Mouse (Mus musculus) myocyte (in vitro differentiated cells): Measurements from ENCODE around the gene Susd6. TPM values are rescaled to one million over a fixed set of nuclear protein-coding genes. Genes with fewer than 3 reads are reported as not detected.

Experiments
- H3K27me3 ChIP-seq: one replicate; pipeline ENCODE4 v1.6.1; 2011; ENCODE audit not compliant: control insufficient read depth, insufficient read depth, insufficient read length
- H3K36me3 ChIP-seq: one replicate; pipeline ENCODE4 v1.6.1; 2011; ENCODE audit not compliant: control insufficient read depth, insufficient read depth
- H3K4me2 ChIP-seq: one replicate; pipeline ENCODE4 v1.6.1; 2011; ENCODE audit warnings: low read depth, control low read depth
- H3K4me3 ChIP-seq: one replicate; pipeline ENCODE4 v1.5.1; 2011; ENCODE audit warnings: mild to moderate bottlenecking, control low read depth, moderate library complexity
- H3K79me2 ChIP-seq: one replicate; pipeline ENCODE4 v1.6.1; 2011; ENCODE audit not compliant: control insufficient read depth, insufficient read depth
- H3ac ChIP-seq: one replicate; pipeline ENCODE4 v1.6.1; 2011; ENCODE audit not compliant: control insufficient read depth, insufficient read length
- CEBPB ChIP-seq: IDR thresholded peaks from 2 replicates; pipeline ENCODE4 v1.6.1; 2011; ENCODE audit warnings: mild to moderate bottlenecking, moderate library complexity; ENCODE audit not compliant: poor library complexity, insufficient read depth, severe bottlenecking
- E2F4 ChIP-seq: IDR thresholded peaks from one replicate; pipeline ENCODE4 v1.6.1; 2011; ENCODE audit warnings: mild to moderate bottlenecking, control low read depth, moderate library complexity; ENCODE audit not compliant: insufficient read depth
- MAX ChIP-seq: IDR thresholded peaks from one replicate; pipeline ENCODE4 v1.6.1; 2011; ENCODE audit warnings: low read depth, mild to moderate bottlenecking, control low read depth
- MYOD1 ChIP-seq, 3 experiments: IDR thresholded peaks; one replicate each; pipeline ENCODE4 v1.6.1; 2011; ENCODE audit warnings: control low read depth in 2 of 3, low read depth in 2 of 3, mild to moderate bottlenecking in 2 of 3, moderate library complexity in 1 of 3; ENCODE audit not compliant: insufficient read length in 2 of 3, control insufficient read depth in 1 of 3
- MYOG ChIP-seq, 3 experiments: IDR thresholded peaks; one replicate each; pipeline ENCODE4 v1.6.1; 2011; ENCODE audit warnings: control low read depth in 2 of 3, low read depth in 2 of 3, mild to moderate bottlenecking in 2 of 3; ENCODE audit not compliant: insufficient read length in 2 of 3, control insufficient read depth in 1 of 3, insufficient read depth in 1 of 3
- POLR2A ChIP-seq: IDR thresholded peaks from one replicate; pipeline ENCODE4 v1.6.1; 2011; ENCODE audit warnings: low read depth, mild to moderate bottlenecking, control low read depth, moderate library complexity; ENCODE audit not compliant: insufficient read length
- POLR2AphosphoS2 ChIP-seq: IDR thresholded peaks from one replicate; pipeline ENCODE4 v1.6.1; 2011; ENCODE audit warnings: low read depth, control low read depth; ENCODE audit not compliant: insufficient read length
- REST ChIP-seq: IDR thresholded peaks from one replicate; pipeline ENCODE4 v1.6.1; 2011; ENCODE audit warnings: mild to moderate bottlenecking, control low read depth, moderate library complexity; ENCODE audit not compliant: insufficient read depth, insufficient read length
- SRF ChIP-seq: IDR thresholded peaks from one replicate; pipeline ENCODE4 v1.6.1; 2011; ENCODE audit warnings: low read depth; ENCODE audit not compliant: control insufficient read depth, insufficient read length
- TCF12 ChIP-seq: IDR thresholded peaks from one replicate; pipeline ENCODE4 v1.6.1; 2011; ENCODE audit warnings: mild to moderate bottlenecking, control low read depth; ENCODE audit not compliant: poor library complexity, insufficient read depth, severe bottlenecking
- TCF3 ChIP-seq: IDR thresholded peaks from one replicate; pipeline ENCODE4 v1.6.1; 2011; ENCODE audit warnings: low read depth, control low read depth; ENCODE audit not compliant: insufficient read length
- USF1 ChIP-seq: IDR thresholded peaks from one replicate; pipeline ENCODE4 v1.6.1; 2011; ENCODE audit warnings: low read depth, mild to moderate bottlenecking, control low read depth, moderate library complexity
- polyA plus RNA-seq: library from polyadenylated mRNA; unstranded; fragments of >200 nt; fragmentation: generic; extraction: Trizol; gene quantifications from one replicate; pipeline ENCODE4 v1.2.1, GENCODE M21; 2012; ENCODE audit warnings: missing spikeins

Gene Susd6
- polyA plus RNA-seq, 1 experiment = 64.0 TPM

DNA sequence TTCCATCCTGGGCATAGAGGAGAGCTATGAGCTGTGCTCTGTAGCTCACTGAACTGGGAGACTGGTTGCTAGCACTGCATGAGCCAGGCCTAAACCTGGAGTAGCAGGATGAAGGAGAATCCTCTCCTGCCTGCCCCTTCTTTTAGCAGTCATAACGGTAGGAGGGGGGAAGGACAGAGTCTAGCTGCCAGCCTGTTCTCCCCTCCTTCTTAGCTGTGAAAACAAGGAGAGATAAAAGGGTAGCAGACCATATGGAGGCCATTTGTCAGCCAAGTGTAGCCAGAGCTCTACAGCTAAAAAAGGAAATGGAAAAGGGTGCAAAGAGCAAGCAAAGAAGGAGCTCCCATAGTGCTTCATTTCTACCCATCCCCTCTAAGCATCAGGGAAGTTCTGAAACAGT is 71.6 kb downstream of the Susd6 start:
- Histone ChIP-seq H3K79me2 (peaks cover 87% of the 10 kb centered on the region), H3ac (no peak overlapping the region), H3K4me2 (no peak overlapping the region), H3K27me3 (no peaks in the 10 kb centered on the region), H3K4me3 (no peak overlapping the region), H3K36me3 (no peaks in the 10 kb centered on the region)
- TF ChIP-seq TCF12 (no peak), MYOD1 (IDR thresholded peaks at IDR 0.05; ENCODE audit: control insufficient read depth in 1 of 3, insufficient read length in 2 of 3, low read depth in 2 of 3) (no peak), TCF3 (no peak), E2F4 (no peak), USF1 (no peak), SRF (no peak), POLR2A (no peak), MYOG (IDR thresholded peaks at IDR 0.05; ENCODE audit: control insufficient read depth in 1 of 3, insufficient read depth in 1 of 3, insufficient read length in 2 of 3, low read depth in 2 of 3) (no peak), POLR2AphosphoS2 (no peak), CEBPB (no peak), REST (no peak), MAX (no peak)

GRCm38 (mm10) chr12:80863370-80863769 is 73.1 kb downstream of the Susd6 start:
- H3K27me3 ChIP-seq = no peaks in the 10 kb centered on the region

DNA sequence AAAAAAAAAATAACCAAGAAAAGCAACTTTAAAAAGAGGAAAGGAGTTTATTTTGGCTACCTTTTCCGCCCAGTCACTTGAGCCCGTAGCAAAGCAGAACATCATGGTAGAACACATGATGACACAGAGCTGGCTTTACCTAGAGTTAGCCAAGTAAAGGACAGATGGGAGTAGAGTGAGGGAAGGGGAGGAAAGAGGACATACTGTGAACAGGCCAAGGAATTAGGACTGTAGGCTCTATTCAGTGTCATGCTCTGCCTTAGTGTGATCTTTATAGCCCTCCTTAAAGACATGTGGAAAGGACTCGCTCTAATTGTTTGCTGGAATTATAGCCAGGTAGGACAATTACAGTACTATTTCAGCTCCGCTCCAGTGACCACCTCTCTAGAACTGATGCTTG is 74.9 kb downstream of the Susd6 start:
- Histone ChIP-seq H3K27me3 (no peaks in the 10 kb centered on the region), H3K4me3 (no peak overlapping the region), H3K36me3 (peaks cover 11% of the 10 kb centered on the region), H3K4me2 (no peak overlapping the region), H3ac (no peak overlapping the region), H3K79me2 (peaks cover 70% of the 10 kb centered on the region)
- TF ChIP-seq USF1 (no peak), POLR2AphosphoS2 (no peak), TCF12 (no peak), CEBPB (no peak), MYOD1 (IDR thresholded peaks at IDR 0.05; ENCODE audit: control insufficient read depth in 1 of 3, insufficient read length in 2 of 3, low read depth in 2 of 3) (no peak)

More at GRCm38 (mm10) chr12:80863370-80863769, 73.1 kb downstream of the Susd6 start:
- peaks cover 88% of the 10 kb centered on the region for H3K79me2 ChIP-seq
- H3K4me3 ChIP-seq = no peak overlapping the region
- H3K36me3 ChIP-seq = peaks cover 5% of the 10 kb centered on the region
- TF ChIP-seq MAX (no peak), REST (no peak), TCF12 (no peak), MYOG (IDR thresholded peaks at IDR 0.05; ENCODE audit: control insufficient read depth in 1 of 3, insufficient read depth in 1 of 3, insufficient read length in 2 of 3, low read depth in 2 of 3) (no peak), SRF (no peak), POLR2AphosphoS2 (no peak), CEBPB (no peak), USF1 (no peak), E2F4 (no peak), MYOD1 (IDR thresholded peaks at IDR 0.05; ENCODE audit: control insufficient read depth in 1 of 3, insufficient read length in 2 of 3, low read depth in 2 of 3) (no peak)
- H3ac ChIP-seq = no peak overlapping the region
- peak overlapping the region; percentile 0 for H3K4me2 ChIP-seq

- H3K79me2 ChIP-seq = peaks cover 65% of the 10 kb centered on the region
- no peak overlapping the region for H3K4me3 ChIP-seq
- peaks cover 18% of the 10 kb centered on the region for H3K36me3 ChIP-seq
- TF ChIP-seq USF1 = no peak
- no peak for TF ChIP-seq MAX
- TF ChIP-seq E2F4 = no peak
- TF ChIP-seq POLR2A = no peak
- no peak for TF ChIP-seq TCF3
- TF ChIP-seq MYOG (IDR thresholded peaks at IDR 0.05; ENCODE audit: control insufficient read depth in 1 of 3, insufficient read depth in 1 of 3, insufficient read length in 2 of 3, low read depth in 2 of 3) = no peak
- TF ChIP-seq MYOD1 (IDR thresholded peaks at IDR 0.05; ENCODE audit: control insufficient read depth in 1 of 3, insufficient read length in 2 of 3, low read depth in 2 of 3) = no peak
- TF ChIP-seq REST = no peak
- TF ChIP-seq SRF = no peak
- TF ChIP-seq POLR2AphosphoS2 = no peak
- H3K27me3 ChIP-seq = no peaks in the 10 kb centered on the region
- no peak overlapping the region for H3K4me2 ChIP-seq
- no peak overlapping the region for H3ac ChIP-seq
Measured at GRCm38 (mm10) chr12:80866023-80866422, 75.7 kb downstream of the Susd6 start.

- no peak overlapping the region for H3K4me2 ChIP-seq
- no peaks in the 10 kb centered on the region for H3K27me3 ChIP-seq
- H3ac ChIP-seq = no peak overlapping the region
- TF ChIP-seq POLR2AphosphoS2 = no peak
- no peak overlapping the region for H3K4me3 ChIP-seq
- H3K36me3 ChIP-seq = peaks cover 18% of the 10 kb centered on the region
- peaks cover 61% of the 10 kb centered on the region for H3K79me2 ChIP-seq
Measured at GRCm38 (mm10) chr12:80867083-80867482, 76.8 kb downstream of the Susd6 start.

DNA sequence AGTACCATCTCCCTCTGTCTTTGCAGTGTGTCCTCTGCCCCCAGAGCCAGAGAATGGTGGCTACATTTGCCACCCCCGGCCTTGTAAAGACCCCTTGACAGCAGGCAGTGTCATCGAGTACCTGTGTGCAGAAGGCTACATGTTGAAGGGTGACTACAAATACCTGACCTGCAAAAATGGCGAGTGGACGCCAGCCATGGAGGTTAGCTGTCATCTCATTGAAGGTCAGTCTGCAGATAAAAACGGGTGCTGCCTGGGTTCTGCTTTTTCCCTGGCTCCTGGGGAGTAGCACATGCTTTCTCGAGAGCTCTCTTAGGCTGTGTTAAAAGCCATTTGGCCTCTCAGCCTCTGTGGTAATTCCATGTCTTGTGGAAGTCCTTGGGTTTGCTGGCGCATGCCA is 78.1 kb downstream of the Susd6 start:
- H3K4me2 ChIP-seq = no peak overlapping the region
- no peak overlapping the region for H3ac ChIP-seq
- TF ChIP-seq E2F4 = no peak
- no peak for TF ChIP-seq MAX
- no peak for TF ChIP-seq CEBPB
- no peak for TF ChIP-seq TCF12
- no peak for TF ChIP-seq MYOG (IDR thresholded peaks at IDR 0.05; ENCODE audit: control insufficient read depth in 1 of 3, insufficient read depth in 1 of 3, insufficient read length in 2 of 3, low read depth in 2 of 3)
- H3K79me2 ChIP-seq = peaks cover 53% of the 10 kb centered on the region
- no peaks in the 10 kb centered on the region for H3K27me3 ChIP-seq
- no peak overlapping the region for H3K4me3 ChIP-seq
- H3K36me3 ChIP-seq = peaks cover 20% of the 10 kb centered on the region
